Mouse (Mus musculus) midbrain, embryonic 14.5 days (tissue): ENCODE measurements around the gene Peli2. TPM values are rescaled to one million over a fixed set of nuclear protein-coding genes. Genes with fewer than 3 reads are reported as not detected.

Experiments used
- ATAC-seq: fragments of 200-750 bp; cut with Nextera tagmentation; 2 replicates; pipeline ENCODE4 v1.8.0; 2017; ENCODE audit warnings: moderate number of reproducible peaks, moderate library complexity; ENCODE audit not compliant: low FRiP score, low TSS enrichment
- DNase-seq: peaks from one replicate; pipeline ENCODE4 v3.0.0-alpha.2; 2015
- H3K27ac ChIP-seq: fragments of 300-500 bp; sonication (generic); replicated peaks from 2 replicates; pipeline ENCODE4 v1.5.1; 2014; ENCODE audit warnings: mild to moderate bottlenecking, low read depth, low read length, moderate library complexity
- H3K27me3 ChIP-seq: fragments of 300-500 bp; sonication (generic); 2 replicates; pipeline ENCODE4 v1.6.1; 2014; ENCODE audit warnings: low read length, control low read depth, mixed read lengths; ENCODE audit not compliant: control insufficient read depth, insufficient read depth
- H3K36me3 ChIP-seq: fragments of 300-500 bp; sonication (generic); 2 replicates; pipeline ENCODE4 v1.6.1; 2014; ENCODE audit warnings: low read length, control low read depth; ENCODE audit not compliant: control insufficient read depth, insufficient read depth
- H3K4me1 ChIP-seq: fragments of 300-500 bp; sonication (generic); 2 replicates; pipeline ENCODE4 v1.6.1; 2014; ENCODE audit warnings: mild to moderate bottlenecking, antibody characterized with exemption, low read length, control low read depth; ENCODE audit not compliant: control insufficient read depth, insufficient read depth
- H3K4me2 ChIP-seq: fragments of 300-500 bp; sonication (generic); 2 replicates; pipeline ENCODE4 v1.6.1; 2014; ENCODE audit warnings: mild to moderate bottlenecking, low read length, moderate library complexity
- H3K4me3 ChIP-seq: fragments of 300-500 bp; sonication (generic); replicated peaks from 2 replicates; pipeline ENCODE4 v1.5.1; 2014; ENCODE audit warnings: low read depth, low read length
- H3K9ac ChIP-seq: fragments of 300-500 bp; sonication (generic); replicated peaks from 2 replicates; pipeline ENCODE4 v1.6.1; 2014; ENCODE audit warnings: mild to moderate bottlenecking, low read length, moderate library complexity
- H3K9me3 ChIP-seq: fragments of 300-500 bp; sonication (generic); 2 replicates; pipeline ENCODE4 v1.6.1; 2016; ENCODE audit warnings: low read length, control low read depth, mixed read lengths; ENCODE audit not compliant: control insufficient read depth
- WGBS: fragments of 180-500 bp; shearing (Covaris S2); extraction: QIAGEN DNeasy Blood & Tissue Kit; methylation state at CpG from one replicate; pipeline ENCODE4 v1.1.7; 2014; 5-methylcytosine and 5-hydroxymethylcytosine counted together
- polyA plus RNA-seq: library from polyadenylated mRNA; unstranded; fragments of >200 nt; fragmentation: Nextera tagmentation; extraction: Ambion mirVana; gene quantifications from 2 replicates; pipeline ENCODE4 v1.2.1, GENCODE M21; 2014

The Peli2 gene
- polyA plus RNA-seq, 1 experiment from 2014 or later = 8.6 TPM

DNA sequence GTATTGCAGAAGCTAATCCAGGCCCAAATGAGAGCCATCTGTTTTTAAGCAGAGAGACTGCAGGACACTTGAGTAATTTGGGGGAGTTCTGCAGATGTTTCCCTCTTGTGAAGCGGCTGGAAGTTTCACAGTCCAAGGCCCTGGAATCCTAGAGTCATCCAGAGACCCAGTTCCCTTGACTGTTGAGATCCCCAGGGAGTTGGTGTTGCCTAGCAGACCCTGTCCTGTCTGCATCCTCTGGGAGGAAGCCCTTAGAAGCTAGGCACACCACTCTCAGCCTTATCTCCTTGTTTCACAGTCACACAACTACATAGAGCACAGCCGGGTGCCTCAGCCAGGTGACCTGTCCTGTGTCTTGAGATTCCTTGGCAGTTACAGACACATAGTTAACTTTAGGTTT, 30.9 kb downstream of the Peli2 start:
- WGBS = 95% methylated on average over 2 of the region's 2 CpGs
- Histone ChIP-seq H3K36me3 (no peaks in the 10 kb centered on the region), H3K9ac (no peak overlapping the region), H3K27me3 (no peaks in the 10 kb centered on the region), H3K4me3 (no peak overlapping the region), H3K4me1 (no peaks in the 10 kb centered on the region), H3K9me3 (no peaks in the 10 kb centered on the region), H3K27ac (no peak overlapping the region), H3K4me2 (no peak overlapping the region)
- ATAC-seq (no peak), DNase-seq (no peak)

DNA sequence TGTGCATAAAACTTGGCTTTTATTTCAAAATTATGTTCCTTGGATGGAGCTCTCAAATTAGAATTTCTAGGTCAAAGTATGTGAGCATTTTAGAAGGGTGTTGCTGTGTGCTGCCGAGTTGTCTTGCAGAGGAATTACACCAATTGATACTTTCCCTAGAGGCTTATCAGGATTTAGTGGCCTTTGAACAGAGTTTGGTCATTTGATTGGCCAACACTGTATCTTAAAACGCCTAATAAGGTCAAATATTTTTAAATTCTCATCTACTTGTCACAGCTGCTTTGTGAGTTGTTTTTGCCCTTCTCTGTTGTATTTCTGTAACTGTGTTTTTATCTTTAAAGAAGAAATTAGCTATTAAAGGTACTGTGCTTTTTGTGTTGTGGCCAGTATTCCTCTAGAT, 32.4 kb downstream of the Peli2 start:
- H3K9me3 ChIP-seq = no peaks in the 10 kb centered on the region
- DNase-seq (no peak), ATAC-seq (no peak)
- no peak overlapping the region for H3K4me2 ChIP-seq
- no peaks in the 10 kb centered on the region for H3K4me1 ChIP-seq
- no peak overlapping the region for H3K4me3 ChIP-seq
- WGBS = 71% methylated on average over 2 of the region's 2 CpGs
- H3K27me3 ChIP-seq = no peaks in the 10 kb centered on the region
- no peak overlapping the region for H3K9ac ChIP-seq
- no peaks in the 10 kb centered on the region for H3K36me3 ChIP-seq
- H3K27ac ChIP-seq = no peak overlapping the region

DNA sequence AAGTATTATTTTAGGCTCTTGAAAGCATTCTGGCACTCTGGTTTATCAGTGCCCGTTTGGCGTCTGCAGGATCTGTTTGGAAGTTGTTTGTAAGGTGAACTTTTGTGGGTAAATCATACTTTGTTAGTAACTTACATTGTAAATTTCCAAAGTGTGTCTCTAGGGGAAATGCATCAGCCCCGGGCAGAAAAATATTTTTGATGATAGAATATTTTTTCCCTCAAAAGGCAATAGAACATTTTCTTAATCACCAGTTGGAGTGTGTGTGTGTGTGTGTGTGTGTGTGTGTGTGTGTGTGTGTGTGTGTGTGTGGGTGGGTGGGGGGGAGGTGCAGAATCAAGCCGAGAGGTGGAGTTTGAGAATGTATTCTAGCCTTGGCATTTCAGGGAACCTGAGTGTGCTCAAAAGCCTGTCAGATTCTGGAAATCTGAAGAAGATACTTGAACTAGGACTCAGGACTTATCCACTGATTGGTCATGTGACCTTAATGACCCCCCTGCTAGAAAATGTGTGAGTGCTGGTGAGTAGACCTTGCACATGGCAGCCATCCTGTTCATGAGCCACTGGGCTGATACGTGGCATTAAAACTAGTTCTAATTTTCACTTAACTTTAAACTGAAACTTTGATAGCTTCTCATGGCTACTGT, 33.4 kb downstream of the Peli2 start:
- H3K4me1 ChIP-seq = no peaks in the 10 kb centered on the region
- no peak overlapping the region for H3K9ac ChIP-seq
- H3K4me2 ChIP-seq = no peak overlapping the region
- DNase-seq (no peak), ATAC-seq (no peak)
- H3K4me3 ChIP-seq = no peak overlapping the region
- no peaks in the 10 kb centered on the region for H3K9me3 ChIP-seq
- H3K36me3 ChIP-seq = no peaks in the 10 kb centered on the region
- H3K27ac ChIP-seq = no peak overlapping the region
- H3K27me3 ChIP-seq = no peaks in the 10 kb centered on the region
- 91% methylated on average over 5 of the region's 5 CpGs for WGBS

DNA sequence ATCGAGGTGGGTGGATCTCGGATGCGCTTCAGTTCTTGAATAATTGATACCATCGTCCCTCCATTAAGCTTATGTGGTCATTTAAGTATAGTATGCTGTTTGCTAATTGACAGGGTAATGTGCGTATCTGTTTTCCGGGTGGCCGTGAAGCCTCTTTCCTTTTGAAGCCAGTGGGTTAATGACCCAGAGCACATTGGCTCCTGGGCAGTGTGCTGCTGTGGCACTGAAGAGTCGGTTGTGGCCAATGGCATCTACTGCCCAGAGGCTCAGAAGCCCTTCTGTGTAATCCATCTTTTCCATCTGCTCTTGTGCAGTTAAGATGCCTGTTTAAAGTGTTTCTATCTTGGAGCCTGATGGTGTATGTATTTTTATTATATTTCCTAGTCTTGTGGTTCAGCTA, 34.0 kb downstream of the Peli2 start:
- no peaks in the 10 kb centered on the region for H3K9me3 ChIP-seq
- H3K4me2 ChIP-seq = no peak overlapping the region
- 78% methylated on average over 8 of the region's 8 CpGs for WGBS
- ATAC-seq (no peak), DNase-seq (no peak)
- H3K4me3 ChIP-seq = no peak overlapping the region
- H3K9ac ChIP-seq = no peak overlapping the region
- no peaks in the 10 kb centered on the region for H3K4me1 ChIP-seq
- H3K27me3 ChIP-seq = no peaks in the 10 kb centered on the region
- no peaks in the 10 kb centered on the region for H3K36me3 ChIP-seq
- H3K27ac ChIP-seq = no peak overlapping the region

DNA sequence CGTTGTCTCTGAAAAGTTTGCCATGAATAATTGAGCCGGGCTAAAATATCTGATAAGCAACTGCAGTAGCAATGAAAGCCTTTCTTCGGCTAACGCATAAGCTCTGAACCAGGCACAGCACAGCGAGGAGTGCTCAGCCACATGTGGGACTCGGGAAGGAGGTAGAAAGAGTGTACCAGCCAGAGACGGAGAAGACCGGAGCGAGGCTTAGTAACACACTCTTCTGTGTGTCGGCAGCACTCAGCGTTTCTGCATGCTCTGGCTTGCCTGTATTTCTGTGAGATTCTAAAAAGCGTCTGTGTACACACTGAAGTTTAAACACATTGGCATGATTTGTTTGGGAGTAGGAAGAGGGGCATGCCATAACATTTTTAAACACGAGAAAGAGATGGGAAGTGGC, 34.5 kb downstream of the Peli2 start:
- Histone ChIP-seq H3K4me1 (no peaks in the 10 kb centered on the region), H3K9me3 (no peaks in the 10 kb centered on the region), H3K4me2 (no peak overlapping the region), H3K27me3 (no peaks in the 10 kb centered on the region), H3K4me3 (no peak overlapping the region), H3K36me3 (no peaks in the 10 kb centered on the region), H3K27ac (no peak overlapping the region), H3K9ac (no peak overlapping the region)
- no peak for DNase-seq
- ATAC-seq = no peak
- 82% methylated on average over 13 of the region's 13 CpGs for WGBS

DNA sequence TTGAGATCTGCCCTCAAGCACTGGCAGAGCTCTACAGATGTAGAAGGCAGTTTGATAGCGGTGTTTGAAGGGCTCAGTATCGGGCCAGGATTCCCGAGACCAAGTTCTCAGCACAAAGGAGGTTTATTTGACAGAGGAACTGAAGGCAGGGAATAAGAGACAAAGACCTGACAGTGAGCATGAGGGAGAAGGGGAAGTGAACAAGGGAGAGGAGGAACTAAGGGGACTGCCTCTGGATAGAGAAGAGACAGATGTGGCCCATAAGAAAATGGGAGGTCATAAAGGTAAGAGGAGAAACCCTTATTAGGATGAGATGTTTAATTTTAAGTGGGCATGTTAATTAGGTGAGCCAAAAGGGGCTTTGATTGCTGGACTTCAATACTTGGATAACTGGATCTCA, 36.5 kb downstream of the Peli2 start:
- no peaks in the 10 kb centered on the region for H3K4me1 ChIP-seq
- H3K27ac ChIP-seq = no peak overlapping the region
- H3K4me2 ChIP-seq = no peak overlapping the region
- H3K27me3 ChIP-seq = no peaks in the 10 kb centered on the region
- no peak overlapping the region for H3K4me3 ChIP-seq
- 79% methylated on average over 3 of the region's 3 CpGs for WGBS
- no peak overlapping the region for H3K9ac ChIP-seq
- ATAC-seq = no peak
- no peaks in the 10 kb centered on the region for H3K36me3 ChIP-seq
- DNase-seq = no peak
- no peaks in the 10 kb centered on the region for H3K9me3 ChIP-seq

DNA sequence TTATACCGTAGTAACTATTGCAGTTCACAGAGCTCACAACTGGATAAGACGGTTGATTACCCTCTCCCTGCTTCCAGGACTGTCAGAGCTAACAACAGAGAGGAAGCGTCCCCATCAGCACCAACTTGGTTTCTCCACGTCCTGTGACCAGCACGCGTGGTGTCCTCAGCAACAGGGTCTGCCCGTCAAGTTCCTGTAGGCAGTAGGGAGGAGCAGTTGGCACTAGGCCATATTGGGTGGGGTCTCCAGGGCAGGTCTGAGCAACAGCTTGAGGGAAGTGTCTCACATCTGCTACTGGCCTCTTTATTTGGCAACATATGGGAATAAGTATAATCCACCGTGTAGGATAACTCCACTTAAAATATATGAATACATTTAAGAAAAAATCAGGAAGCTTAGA, 37.2 kb downstream of the Peli2 start:
- no peaks in the 10 kb centered on the region for H3K9me3 ChIP-seq
- 88% methylated on average over 8 of the region's 8 CpGs for WGBS
- no peaks in the 10 kb centered on the region for H3K36me3 ChIP-seq
- H3K4me1 ChIP-seq = no peaks in the 10 kb centered on the region
- H3K9ac ChIP-seq = no peak overlapping the region
- H3K4me2 ChIP-seq = no peak overlapping the region
- no peaks in the 10 kb centered on the region for H3K27me3 ChIP-seq
- DNase-seq (no peak), ATAC-seq (no peak)
- H3K27ac ChIP-seq = no peak overlapping the region
- no peak overlapping the region for H3K4me3 ChIP-seq

DNA sequence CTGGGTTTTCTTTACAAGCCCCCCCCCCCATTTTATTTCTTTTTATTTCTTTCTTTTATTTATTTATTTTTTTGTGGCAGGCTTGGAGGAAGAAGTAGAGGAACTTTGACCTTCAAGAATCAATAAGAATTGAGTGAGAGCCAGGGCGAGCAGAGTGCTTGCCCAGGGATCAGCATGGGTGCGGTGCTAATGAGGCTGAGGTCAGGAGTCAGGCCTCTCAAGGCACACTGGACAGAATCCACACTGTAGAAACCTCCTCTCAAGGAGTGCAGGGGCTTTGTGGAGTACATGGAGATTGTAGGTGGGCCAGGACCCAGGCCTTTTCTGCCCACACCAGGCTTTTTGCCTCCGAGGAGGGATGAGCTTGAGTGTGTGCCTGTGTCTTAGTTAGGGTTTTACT, 38.8 kb downstream of the Peli2 start:
- DNase-seq (no peak), ATAC-seq (no peak)
- H3K36me3 ChIP-seq = no peaks in the 10 kb centered on the region
- no peaks in the 10 kb centered on the region for H3K9me3 ChIP-seq
- H3K27ac ChIP-seq = no peak overlapping the region
- H3K4me2 ChIP-seq = no peak overlapping the region
- H3K27me3 ChIP-seq = no peaks in the 10 kb centered on the region
- no peaks in the 10 kb centered on the region for H3K4me1 ChIP-seq
- 66% methylated on average over 3 of the region's 3 CpGs for WGBS
- no peak overlapping the region for H3K9ac ChIP-seq
- H3K4me3 ChIP-seq = no peak overlapping the region

DNA sequence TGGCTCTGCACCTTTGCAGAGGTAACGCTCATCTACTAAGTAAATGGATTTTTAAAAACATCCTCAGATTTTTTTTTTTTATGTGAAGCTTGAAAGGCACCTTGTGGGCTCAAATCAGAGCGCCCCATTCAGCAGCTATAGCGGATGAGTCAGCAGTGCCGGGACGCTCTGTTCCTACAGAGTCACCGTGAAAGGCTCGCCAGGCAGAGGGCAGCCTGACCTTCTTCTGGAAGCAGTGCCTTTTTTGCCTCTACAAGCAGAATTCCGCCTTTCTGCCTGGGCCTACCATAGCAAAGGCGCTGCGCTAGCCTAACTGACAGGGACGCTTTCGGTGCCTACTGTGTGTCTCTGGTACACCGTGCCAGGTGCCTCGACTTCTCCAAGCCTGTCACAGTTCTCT, 41.8 kb downstream of the Peli2 start:
- H3K4me2 ChIP-seq = no peak overlapping the region
- H3K27me3 ChIP-seq = no peaks in the 10 kb centered on the region
- no peak overlapping the region for H3K27ac ChIP-seq
- H3K9ac ChIP-seq = no peak overlapping the region
- H3K4me1 ChIP-seq = no peaks in the 10 kb centered on the region
- no peaks in the 10 kb centered on the region for H3K36me3 ChIP-seq
- no peak overlapping the region for H3K4me3 ChIP-seq
- H3K9me3 ChIP-seq = no peaks in the 10 kb centered on the region
- ATAC-seq (no peak), DNase-seq (no peak)
- 89% methylated on average over 14 of the region's 14 CpGs for WGBS
